Mouse (Mus musculus): ENCODE data around the gene Mcemp1.

GRCm38 (mm10) chr8:3682435-3682834, 16.9 kb downstream of the Mcemp1 start:
- TF ChIP-seq POLR2A (IDR thresholded peaks at IDR 0.05; ENCODE audit: borderline replicate concordance, extremely low read depth, insufficient read depth, insufficient read length, poor library complexity, severe bottlenecking) (no peak), CTCF (IDR thresholded peaks at IDR 0.05; ENCODE audit: borderline replicate concordance, extremely low read depth, insufficient read depth, insufficient read length) (no peak)
